Mouse (Mus musculus): ENCODE measurements around the gene Slk.
"Not testable (repeated sequence)": the region's sequence is repeated elsewhere in the genome, so short reads cannot be mapped to it uniquely, and the experiment has no call there.

The Slk gene

DNA sequence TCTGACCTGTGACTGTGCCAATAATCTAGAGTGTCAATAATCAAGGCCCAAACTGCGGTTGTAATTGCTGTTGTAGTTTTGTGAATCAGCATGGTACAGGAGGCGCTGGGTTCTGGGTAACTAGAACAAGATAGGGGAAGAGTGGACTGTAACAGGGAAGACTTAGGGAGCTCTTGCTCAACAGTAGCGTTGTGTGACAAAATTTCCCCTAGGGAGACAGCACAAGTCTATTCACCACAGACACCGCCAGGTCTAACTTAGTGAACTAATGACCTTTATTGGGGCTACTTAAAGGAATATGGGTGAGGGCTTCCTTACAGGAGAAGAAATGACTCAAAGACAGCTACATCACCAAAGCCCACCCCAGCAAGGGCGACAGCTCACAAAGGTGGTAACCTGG lies 9.4 kb upstream of the Slk start:
- DNase-seq (ENCODE audit: low spot score in 2 of 2) = no peak

DNA sequence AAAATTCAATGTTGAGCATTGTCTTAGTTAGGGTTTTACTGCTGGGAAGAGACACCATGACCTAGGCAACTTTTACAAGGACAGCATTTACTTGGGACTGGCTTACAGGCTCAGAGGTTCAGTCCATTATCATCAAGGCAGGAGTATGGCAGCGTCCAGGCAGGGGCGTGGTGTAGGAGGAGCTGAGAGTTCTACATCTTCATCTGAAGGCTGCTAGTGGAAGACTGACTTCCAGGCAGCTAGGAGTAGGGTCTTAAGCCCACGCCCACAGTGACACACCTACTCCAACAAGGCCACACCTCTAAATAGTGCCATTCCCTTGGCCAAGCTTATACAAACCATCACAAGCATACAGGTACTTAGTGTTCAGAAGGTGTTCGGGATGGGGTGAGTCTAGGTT lies 7.5 kb upstream of the Slk start:
- not testable (repeated sequence) for DNase-seq (ENCODE audit: low spot score in 2 of 2)

GRCm38 (mm10) chr19:47573718-47574117 lies 5.8 kb upstream of the Slk start:
- DNase-seq (ENCODE audit: low spot score in 2 of 2) = no peak

- DNase-seq (ENCODE audit: low spot score in 2 of 2) = peak in 1 of 2 experiments; percentile 12
Measured at GRCm38 (mm10) chr19:47578581-47579224, 775 bp upstream of the Slk start.

DNA sequence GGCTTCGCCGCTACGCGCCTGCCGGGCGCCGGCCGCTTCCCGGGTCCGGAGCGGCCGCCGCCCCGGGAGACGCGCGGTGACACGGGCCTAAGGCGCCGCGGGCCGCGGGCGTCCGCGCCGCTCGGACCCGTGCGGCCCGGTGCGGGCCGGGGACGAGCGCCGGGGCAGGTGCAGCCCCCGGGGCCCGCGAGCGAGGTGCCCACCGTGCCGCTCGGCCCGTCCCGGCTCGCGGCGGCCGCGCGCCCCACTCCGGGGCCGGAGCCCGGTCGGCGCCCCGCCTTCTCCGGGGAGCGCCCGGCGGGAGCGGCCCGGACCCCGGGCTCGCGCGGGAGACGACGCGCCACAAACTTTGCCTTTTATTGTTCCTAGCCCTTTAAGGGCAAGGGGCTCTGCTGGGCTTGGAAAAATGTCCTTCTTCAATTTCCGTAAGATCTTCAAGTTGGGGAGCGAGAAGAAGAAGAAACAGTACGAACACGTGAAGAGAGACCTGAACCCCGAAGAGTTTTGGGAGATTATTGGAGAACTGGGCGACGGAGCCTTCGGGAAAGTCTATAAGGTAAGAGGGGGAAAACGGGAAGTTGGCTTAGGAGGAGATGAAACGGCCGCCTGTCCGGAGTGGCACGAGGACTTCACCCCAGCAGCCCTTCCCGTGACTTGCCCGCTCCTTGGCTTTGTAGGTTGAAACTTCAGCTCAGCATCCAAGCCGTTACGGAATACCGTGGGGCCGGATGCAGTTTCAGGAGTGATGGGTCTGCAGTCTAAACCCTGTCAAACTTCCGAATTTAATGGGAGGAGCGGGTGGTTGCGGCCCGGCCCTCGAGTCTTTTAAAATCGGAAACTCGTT lies 532 bp downstream of the Slk start:
- DNase-seq (ENCODE audit: low spot score in 2 of 2) = peak; percentile 13 to 19

DNA sequence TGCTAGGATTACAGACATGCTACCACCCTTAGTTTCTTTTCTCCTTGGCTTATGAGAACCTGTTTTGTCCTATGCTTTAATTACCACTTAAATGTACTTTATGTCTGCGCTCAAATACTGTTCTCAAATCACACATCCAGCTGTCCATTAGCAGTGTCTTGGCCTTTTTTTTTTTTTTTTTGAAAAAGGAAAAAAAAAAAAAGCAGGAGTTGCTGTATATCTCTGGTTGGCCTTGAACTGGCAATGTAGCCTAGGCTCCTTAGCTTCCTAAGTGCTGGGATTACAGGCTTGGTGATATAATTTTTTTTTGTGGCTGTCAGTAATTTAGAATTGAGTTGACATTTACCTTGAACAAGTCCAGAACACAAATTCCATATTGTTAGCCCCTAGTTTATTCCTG lies 6.3 kb downstream of the Slk start:
- no peak for DNase-seq (ENCODE audit: low spot score in 2 of 2)

GRCm38 (mm10) chr19:47587009-47587408 lies 7.5 kb downstream of the Slk start:
- no peak for DNase-seq (ENCODE audit: low spot score in 2 of 2)

- DNase-seq (ENCODE audit: low spot score in 2 of 2) = no peak
Measured at GRCm38 (mm10) chr19:47608513-47608912, 29.0 kb downstream of the Slk start.

GRCm38 (mm10) chr19:47613442-47613841 lies 34.0 kb downstream of the Slk start:
- DNase-seq (ENCODE audit: low spot score in 2 of 2) = no peak

DNA sequence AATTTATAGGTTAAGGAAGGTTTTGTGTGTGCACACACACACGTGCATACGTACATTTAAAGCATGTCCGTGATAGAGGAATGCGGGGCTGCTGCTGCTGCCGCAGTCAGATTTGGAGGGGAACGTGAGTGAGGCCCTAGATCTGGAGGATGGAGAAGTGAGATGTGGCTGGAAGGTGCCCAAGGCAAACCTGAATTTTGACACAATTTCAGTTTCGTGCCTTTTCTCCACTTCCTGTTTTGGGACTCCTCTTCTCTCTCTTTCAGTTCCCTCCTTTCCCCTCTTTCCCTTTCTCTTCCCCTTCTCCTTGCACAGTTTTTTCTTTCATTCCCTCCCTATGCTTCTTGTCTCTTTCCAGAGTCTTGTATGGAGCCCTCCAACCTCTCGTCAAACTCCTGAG lies 42.0 kb downstream of the Slk start:
- DNase-seq (ENCODE audit: low spot score in 2 of 2) = no peak

GRCm38 (mm10) chr19:47624940-47625711 lies 45.6 kb downstream of the Slk start:
- DNase-seq (ENCODE audit: low spot score in 2 of 2) = no peak

- DNase-seq (ENCODE audit: low spot score in 2 of 2) = no peak
Measured at GRCm38 (mm10) chr19:47627450-47627849, 48.0 kb downstream of the Slk start.

- DNase-seq (ENCODE audit: low spot score in 2 of 2) = no peak
Measured at GRCm38 (mm10) chr19:47629068-47629467, 49.6 kb downstream of the Slk start.

DNA sequence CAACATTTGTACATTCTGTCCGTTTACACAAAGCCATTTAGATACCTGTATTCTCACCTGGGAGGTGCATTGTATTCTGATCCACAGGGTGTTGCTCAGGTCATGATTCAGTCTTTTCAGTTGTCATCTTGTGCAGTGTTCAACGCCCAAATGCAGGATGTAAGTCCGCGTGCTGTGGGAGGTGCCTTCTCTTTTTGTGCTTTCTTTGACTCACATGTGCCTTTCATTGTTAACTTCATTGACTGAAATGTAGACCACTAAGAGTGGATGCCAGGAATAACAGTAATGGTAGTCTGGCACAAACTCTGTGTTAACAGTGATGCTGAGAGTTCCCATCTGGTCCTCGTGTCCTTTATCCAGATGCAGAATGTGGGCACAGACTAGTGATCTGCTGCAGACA lies 50.9 kb downstream of the Slk start:
- no peak for DNase-seq (ENCODE audit: low spot score in 2 of 2)

DNA sequence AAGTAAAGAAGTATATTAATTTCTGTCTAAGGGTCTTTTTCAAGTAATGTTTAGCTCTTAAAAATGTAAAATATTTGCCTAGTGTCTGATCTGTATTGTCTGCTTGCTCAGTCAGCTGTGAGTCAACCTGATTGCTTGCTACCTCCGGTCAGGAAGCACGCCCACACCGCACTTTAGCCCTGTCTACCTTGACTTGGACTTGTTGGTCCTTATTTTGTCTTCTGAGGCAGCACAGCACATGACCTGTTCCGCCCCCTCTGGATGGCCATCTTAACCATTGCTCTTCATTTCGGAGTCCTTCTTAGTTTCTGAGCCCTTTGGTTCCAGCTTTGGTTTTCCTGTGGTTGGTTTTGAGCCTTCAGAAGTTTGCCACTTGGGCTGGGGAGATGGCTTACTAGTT lies 52.3 kb downstream of the Slk start:
- no peak for DNase-seq (ENCODE audit: low spot score in 2 of 2)

DNA sequence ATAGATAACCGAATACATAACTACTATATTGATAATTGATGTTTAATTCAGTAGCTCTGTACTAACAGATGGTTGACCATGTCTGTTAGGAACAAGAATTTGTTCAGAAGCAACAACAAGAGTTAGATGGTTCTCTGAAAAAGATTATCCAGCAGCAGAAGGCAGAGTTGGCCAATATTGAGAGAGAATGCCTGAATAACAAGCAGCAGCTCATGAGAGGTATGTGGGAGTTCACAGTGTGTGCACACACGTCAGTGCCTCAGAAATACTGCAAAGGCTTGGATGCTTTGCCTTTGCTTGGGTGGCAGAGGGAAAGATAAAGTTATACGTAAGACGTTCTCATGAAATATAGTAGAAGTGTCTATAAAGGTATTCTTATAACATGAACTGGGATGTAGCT lies 55.9 kb downstream of the Slk start:
- no peak for DNase-seq (ENCODE audit: low spot score in 2 of 2)

DNA sequence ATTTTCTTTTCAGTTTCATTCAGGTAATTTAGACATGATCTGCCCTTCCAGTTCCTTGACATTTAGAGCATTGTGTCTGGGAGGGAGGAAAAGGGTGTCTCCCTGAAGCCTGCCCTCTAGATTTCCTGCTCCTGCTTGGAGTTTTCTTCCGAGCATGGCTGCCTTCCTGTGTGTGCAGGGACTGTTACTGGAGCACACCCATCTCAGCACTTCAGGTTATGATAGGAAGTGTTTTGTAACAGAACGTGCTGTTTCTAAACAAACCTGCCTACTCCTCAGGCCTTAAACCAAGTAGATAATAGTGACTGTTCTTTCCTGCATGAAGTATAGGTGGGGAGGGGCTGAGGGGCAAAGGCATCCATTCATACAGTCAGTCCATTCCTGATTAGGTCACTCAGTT lies 64.4 kb downstream of the Slk start:
- no peak for DNase-seq (ENCODE audit: low spot score in 2 of 2)

GRCm38 (mm10) chr19:47645583-47645982 lies 66.1 kb downstream of the Slk start:
- DNase-seq (ENCODE audit: low spot score in 2 of 2) = no peak

DNA sequence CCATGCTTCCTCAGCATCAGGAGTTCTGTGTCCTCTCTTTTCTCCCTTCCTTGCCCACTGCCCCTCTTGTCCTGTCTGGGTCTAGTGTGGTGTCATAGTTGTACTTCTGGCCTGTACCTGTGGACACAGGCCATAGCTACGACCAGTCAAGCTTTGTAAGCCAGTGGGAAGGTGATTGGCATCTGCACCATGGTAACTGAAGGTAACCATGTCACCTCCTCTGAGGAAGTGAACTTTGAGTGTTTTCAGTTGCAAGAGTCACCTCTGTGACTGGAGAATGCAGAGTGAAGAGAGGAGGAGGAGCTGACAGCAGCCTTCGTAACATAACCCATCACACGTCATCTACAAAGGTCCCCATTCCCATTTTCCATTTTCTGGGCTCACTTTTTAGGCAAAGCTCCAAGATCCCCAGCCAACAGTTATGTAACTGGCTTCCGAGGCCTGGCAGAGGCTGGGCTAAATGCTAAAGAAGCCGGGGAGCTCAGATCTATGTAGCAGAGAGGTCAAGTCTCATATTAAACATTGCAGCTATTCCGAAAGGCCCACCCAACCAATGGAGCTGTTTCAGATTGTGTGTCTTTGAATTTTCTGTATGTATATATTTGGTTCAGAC lies 67.1 kb downstream of the Slk start:
- DNase-seq (ENCODE audit: low spot score in 2 of 2) = no peak

DNA sequence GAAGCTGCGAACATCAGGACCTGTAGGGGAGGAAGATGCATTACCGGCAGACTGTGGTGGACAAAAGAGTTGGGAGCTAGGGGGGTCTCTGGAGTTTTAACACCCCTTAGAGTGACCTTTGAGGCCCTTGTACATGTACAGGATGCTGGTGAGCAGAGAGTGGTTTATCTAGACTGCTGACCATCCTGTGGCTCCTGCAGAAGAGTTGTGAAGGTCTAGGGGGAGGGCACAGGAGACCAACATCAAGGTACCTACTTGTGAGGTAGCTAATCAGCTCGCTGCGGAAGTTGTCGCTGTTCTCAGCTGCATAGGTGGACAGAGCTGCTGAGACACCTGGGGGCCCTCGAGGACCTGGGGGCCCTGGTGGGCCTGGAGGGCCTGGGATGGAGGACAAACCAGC lies 69.6 kb downstream of the Slk start:
- no peak for DNase-seq (ENCODE audit: low spot score in 2 of 2)

DNA sequence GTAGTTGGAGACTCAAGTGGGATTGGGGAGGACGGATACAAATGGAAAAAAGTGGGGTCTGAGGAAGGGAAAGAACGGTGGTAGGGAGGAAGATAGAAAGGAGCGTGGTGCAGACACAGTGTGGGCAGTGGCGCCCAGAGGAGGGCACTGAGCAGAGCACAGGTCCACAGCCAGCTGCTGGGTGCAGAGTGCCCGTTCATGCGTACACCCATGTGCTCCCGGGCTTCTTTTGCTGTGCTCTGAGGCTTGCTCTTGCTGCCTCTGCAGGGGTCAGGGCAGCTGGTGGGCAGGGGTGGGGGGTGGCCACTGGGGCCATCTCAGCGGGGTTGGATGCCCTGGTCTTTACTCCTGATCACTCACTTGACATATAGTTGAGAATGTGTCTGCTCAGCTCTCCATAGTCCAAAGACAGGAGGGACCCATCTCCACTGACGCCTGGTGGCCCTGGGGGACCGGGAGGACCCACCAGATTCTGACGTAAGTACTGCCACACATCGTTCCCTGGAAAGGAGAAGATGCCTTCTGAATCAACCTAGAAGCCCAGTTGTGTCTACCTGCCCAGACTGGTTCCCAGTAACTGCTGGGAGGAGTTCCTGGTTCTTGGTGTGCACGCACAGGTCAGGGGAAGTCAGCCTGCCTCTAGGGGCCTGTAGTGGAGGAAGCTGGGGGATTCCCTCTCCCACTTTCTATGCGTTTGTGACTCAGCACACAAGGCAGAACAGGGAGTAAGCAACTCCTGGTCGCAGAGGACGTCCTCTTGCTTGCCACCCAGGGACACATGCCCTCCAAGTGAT lies 71.1 kb downstream of the Slk start:
- no peak for DNase-seq (ENCODE audit: low spot score in 2 of 2)

- DNase-seq (ENCODE audit: low spot score in 2 of 2) = no peak
Measured at GRCm38 (mm10) chr19:47651160-47651480, 71.6 kb downstream of the Slk start.

Data from thymus, postnatal 10 days (tissue).